Mouse (Mus musculus) thymus, adult 2 months (tissue): ENCODE data around the gene A630001G21Rik.

Experiments used
- CTCF ChIP-seq: fragments of 200-500 bp; IDR thresholded peaks from 2 replicates; pipeline ENCODE4 v1.5.1; 2012; ENCODE audit warnings: mild to moderate bottlenecking, control low read depth, low read length, moderate library complexity, borderline replicate concordance; ENCODE audit not compliant: control insufficient read depth, poor library complexity, insufficient read depth; ENCODE audit errors: extremely low read depth
- POLR2A ChIP-seq: fragments of 200-500 bp; IDR thresholded peaks from 2 replicates; pipeline ENCODE4 v1.6.1; 2012; ENCODE audit warnings: mild to moderate bottlenecking, low read length, control low read depth, moderate library complexity; ENCODE audit not compliant: control insufficient read depth, poor library complexity, insufficient read depth; ENCODE audit errors: extremely low read depth

DNA sequence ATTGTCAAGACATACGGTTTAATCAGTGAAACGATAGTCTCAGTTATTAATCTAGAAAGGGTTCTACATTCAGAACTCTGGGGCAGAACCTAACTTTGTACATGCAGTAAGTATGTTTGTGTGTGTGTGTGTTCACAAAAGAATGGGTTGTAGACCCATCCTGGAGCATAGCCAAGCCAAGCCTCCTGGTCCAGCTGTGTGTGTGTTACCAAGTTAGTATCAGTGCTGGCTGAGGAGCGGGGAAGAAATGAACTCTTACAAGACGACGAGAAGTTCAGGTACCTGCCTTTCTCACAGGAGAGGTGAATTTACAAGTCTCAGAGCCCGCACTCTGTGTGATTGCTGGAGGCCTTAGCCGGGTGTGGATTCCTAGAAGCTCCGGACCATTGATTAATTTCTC lies 26.1 kb upstream of the A630001G21Rik start:
- TF ChIP-seq CTCF: no peak
- TF ChIP-seq POLR2A: no peak
